Mouse (Mus musculus): ENCODE results near the gene Nlgn3.

DNA sequence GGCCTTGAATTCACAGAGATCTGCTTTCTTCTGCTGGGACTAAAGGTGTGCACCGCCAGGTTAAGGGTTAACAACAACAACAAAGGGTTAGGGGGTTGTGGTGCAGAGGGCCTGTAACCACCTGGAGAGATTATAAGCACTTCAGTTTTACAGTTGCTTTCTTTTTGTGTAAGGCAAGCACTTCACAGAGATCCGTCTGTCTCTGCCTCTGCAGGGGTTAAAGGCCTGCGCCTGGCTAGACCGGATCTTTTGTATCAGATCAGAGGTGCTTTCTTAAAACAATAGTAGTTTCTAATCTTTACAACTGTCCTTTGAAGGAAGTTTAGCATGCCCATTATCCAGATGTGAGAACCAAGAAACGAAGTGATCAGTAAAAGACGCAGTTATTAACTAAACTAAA, 25.6 kb upstream of the Nlgn3 start:
- TF ChIP-seq EP300 (optimal IDR thresholded peaks at IDR 0.05) (no peak), CTCF (IDR thresholded peaks at IDR 0.05; ENCODE audit: low read depth) (no peak)

All from stomach, postnatal 0 days (tissue).